Mouse (Mus musculus): ENCODE results near the gene Crebrf.

Gene Crebrf

DNA sequence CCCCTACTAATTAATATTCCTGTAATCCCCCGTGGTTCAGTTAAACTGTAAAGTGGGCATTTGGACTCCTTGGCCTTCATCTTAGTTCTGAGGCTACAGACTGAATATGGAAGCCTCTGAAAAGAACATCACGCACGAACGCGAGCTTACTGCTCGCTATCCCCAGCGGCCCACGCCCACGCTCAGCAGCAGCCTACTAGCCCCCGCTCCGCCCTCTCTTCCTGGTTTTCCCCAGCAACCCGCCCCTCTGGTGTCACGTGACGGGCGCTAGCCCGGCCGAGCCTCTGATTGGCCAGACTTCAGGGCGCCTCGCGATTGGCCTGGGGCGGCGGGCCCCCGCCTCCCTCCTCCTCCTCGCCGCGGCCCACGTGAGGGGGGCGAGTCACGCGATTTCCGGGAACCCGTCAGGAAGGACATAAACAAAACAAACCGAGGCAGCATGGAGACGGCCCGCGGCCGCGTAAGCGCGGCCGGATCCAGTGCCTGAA is at the start of gene Crebrf:
Gene Crebrf (plus strand): TSS at position 380 of the 488 bp plus-strand sequence.
- DNase-seq: peak; percentile 100

- no peak for DNase-seq
Observed at GRCm38 (mm10) chr17:26671268-26671667, 44.2 kb upstream of the Crebrf start.

GRCm38 (mm10) chr17:26675845-26676244 is 39.6 kb upstream of the Crebrf start:
- DNase-seq: no peak

DNA sequence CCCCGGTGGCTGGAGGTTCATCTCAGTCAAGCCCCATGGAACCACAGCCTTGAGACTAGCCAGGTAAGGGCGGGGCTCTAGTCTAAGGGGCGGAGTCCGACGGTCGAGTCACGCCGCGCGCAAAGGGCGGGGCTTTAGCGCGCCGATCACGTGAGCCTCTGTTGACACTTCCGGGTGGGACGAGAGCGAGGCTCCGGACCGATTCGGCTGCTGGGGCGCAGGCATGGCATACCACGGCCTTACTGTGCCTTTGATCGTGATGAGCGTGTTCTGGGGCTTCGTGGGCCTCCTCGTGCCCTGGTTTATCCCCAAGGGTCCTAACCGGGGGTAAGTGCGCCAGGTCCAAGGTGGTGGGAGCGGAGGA is 39.2 kb upstream of the Crebrf start:
- peak; percentile 99 for DNase-seq

GRCm38 (mm10) chr17:26676616-26677376 is 38.7 kb upstream of the Crebrf start:
- peak; percentile 99 for DNase-seq

DNA sequence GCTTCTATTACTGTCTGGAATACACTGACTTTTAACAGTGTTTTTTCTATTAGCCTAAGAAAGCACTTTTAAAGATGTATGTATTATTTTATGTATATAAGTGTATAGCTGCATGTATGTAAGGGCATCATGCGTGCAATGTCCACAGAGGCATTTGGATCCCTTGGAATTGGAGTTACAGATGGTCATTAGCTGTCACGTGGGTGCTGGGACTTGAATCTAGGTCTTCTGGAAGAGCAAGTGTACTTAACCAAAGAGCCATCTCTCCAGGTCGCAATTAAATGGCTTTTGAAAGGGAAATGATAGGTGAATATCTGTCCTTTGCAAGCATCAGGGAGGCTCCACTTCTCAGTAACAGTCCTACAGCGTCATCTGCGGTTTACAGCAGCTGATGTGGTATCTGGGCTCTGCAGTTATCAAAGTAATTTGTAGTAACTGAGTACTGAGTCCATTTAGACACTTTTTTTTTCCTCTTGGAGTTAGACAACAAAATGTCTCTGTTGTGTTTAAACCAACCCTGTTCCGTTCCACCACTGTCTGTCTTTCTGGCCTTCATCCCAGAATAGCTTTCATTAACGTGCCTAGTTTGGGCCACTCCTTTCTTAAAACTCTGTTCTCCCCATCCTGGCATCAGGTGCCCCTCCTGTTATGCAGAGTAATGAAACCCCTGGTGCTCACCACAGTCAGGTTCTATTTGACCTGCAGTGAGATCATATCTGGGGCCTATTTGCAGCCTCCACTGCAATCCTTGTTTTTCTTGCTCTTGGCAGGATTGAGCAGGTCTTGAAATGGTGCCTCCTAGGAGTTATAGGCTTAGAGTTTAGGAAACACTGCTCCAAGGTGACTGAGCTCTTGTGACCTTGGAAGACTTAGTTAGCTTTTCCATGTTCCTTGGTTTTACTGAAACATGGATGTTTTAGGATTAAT is 37.5 kb upstream of the Crebrf start:
- no peak for DNase-seq

- no peak for DNase-seq
Observed at GRCm38 (mm10) chr17:26681276-26681675, 34.2 kb upstream of the Crebrf start.

GRCm38 (mm10) chr17:26686334-26687000 is 29.0 kb upstream of the Crebrf start:
- no peak for DNase-seq

- no peak for DNase-seq
Observed at GRCm38 (mm10) chr17:26688795-26689735, 26.4 kb upstream of the Crebrf start.

DNA sequence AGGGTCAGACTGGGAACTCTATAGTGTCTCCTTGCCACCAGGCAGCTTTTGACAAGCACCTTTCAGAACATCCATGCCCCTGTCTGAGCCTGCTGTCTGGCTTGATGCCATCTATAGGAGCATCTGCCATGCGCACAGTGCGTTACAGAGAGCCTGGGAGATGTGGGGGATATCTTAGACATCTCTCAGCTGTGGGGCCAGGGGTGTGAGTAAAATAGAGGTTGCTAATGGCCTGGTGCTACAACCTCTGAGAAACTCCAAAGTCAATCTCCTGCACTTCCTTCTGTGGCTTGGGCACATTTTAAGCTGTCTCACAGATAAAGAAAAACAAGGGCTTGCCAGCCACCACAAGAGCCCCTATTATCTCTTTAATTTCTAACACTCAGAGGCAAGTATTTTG is 25.6 kb upstream of the Crebrf start:
- DNase-seq: no peak

GRCm38 (mm10) chr17:26690236-26690635 is 25.2 kb upstream of the Crebrf start:
- DNase-seq: no peak

GRCm38 (mm10) chr17:26691110-26691509 is 24.3 kb upstream of the Crebrf start:
- peak; percentile 97 for DNase-seq

DNA sequence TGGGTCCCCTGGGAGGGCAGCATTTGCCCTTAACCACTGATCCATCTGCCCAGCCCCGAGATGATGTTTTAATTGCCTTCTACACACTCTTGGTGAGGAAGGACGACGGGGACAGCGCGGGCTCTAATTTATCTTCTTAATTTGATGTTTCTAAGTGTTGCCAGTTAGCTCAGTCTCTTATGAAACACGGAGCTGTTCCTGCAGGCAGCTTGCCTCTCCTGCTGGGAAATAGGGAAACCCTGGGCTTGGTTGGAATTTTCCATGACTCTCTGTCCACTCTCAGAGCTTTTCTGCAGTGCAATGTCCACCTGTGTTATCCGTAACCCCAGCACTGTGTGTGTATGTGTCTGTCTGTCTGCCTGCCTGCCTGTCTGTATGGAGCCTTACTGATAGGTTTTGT is 22.0 kb upstream of the Crebrf start:
- DNase-seq: peak; percentile 94

- DNase-seq: no peak
Observed at GRCm38 (mm10) chr17:26694171-26694570, 21.3 kb upstream of the Crebrf start.

GRCm38 (mm10) chr17:26695193-26695592 is 20.3 kb upstream of the Crebrf start:
- no peak for DNase-seq

GRCm38 (mm10) chr17:26698846-26699245 is 16.6 kb upstream of the Crebrf start:
- no peak for DNase-seq

DNA sequence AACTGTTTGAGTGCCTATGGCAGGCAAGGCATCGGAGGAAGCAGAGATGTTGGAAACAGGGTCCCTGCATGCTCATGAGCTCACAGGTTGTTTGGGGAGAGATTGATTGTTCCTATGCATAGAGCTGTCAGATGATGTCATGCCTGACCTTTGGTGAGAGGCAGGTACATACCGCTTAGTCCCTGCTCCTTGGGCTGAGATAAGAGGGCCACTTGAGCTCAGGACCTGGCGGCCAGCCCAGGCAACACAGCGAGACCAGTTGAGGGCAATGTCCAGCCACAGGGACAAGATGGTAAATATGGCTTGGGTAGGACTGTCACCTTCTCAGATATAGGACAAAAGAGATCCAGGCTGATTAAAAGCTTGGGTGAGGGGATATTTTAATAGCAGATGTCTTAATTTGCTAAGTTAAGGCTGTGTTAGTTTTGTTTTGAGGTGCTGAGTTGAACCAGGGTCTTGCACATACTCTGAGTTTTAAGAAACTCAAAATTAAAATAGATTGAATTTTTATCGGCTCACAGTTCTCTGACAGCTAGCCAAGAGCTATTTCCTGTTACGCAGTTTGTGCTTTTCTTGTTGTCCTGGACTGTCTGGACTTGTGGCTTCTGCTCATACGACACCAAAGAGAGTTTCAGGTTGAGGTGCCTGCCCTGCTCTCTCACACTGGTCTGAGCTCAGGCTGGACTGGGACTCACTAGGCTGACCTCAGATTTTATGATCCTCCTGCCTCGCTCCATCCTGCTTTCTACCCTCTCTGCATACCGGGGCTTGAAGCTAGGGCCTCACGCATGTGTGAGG is 15.4 kb upstream of the Crebrf start:
- peak; percentile 96 for DNase-seq

DNA sequence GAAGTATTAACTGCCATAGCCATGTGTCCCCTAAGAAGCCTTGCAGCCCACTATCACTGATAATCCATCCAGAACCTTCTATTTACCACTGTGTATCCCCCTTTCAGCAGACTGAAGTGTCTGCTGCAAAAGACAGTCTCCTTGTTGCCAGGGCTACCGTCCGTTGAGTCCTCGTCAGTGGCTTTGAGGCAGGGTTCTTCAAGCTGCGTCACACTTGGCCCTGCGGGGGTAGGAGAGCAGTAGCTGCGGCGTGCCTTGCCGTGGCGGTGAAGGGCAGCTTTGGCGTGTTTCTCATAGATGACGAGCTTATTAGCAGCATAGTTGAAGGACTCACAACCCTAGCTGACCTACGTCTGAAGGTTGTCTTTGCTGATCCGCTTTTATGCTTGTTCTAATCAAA is 13.9 kb upstream of the Crebrf start:
- DNase-seq: no peak

DNA sequence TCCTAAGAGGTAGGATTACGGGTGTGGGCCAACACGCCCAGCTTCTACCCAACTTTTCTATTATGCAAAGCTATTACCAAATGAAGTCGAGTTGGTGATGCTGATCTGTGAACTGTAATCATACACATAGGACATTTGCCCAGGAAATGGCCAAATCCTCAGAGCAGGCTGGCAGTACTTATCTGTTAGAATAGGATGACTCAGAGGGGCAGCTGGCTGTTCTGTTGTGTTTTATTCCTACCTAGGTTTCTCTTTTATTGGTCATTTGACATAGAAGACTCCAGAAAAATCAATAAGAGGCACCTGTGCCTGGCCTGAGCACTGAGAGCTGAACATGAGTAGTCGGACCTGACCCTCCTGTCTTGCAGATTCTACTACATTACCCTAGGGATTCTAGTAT is 12.8 kb upstream of the Crebrf start:
- DNase-seq: no peak

DNA sequence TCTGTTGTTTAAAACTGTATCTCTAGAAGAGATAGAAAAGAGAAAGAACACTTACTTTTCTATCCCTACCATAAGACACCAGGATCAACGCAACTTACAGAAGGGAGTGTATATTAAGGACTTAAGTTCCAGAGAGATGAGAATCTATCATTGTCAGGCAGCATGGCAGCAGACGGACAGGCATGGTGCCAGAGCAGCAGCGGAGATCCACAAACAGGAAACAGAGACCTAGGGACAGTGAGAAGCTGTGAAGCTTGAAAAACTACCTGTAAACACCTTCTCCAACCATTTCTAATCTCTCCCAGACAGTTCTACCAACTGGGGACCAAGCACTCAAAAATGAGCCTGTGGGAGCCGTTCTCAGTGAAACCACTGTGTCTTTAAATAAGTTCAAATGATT is 11.8 kb upstream of the Crebrf start:
- DNase-seq: no peak

Measured in heart, adult 11 months (tissue).